Mouse (Mus musculus) heart, adult 2 months (tissue): Measurements from ENCODE around the gene Glipr2.

Experiments used
- CTCF ChIP-seq: fragments of 200-600 bp; IDR thresholded peaks from 2 replicates; pipeline ENCODE4 v1.8.1; 2022; ENCODE audit warnings: antibody characterized with exemption, mild to moderate bottlenecking, moderate library complexity
- POLR2A ChIP-seq: fragments of 200-500 bp; IDR thresholded peaks from 2 replicates; pipeline ENCODE4 v1.6.1; 2011; ENCODE audit warnings: mild to moderate bottlenecking, low read depth, low read length, control low read depth; ENCODE audit not compliant: insufficient read depth

DNA sequence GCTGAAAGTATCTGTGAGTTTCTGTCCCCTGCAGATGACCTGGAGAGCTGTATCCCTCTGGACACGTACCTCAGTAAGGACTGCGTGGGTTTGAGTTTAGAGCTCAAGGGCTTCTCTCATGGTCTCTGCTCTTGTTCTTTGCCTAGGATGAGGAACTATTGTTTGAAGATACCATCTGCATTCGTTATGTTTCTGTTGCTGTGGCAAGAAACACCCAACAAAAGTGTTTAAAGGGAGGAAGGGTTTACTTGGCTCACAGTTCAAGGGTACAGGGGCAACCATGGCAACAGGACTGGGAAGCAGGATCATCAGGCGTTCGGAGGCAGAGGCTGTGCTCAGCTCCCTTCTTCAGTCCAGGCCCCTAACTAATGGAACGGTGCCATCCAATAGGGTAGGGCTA lies 32.1 kb upstream of the Glipr2 start:
- no peak for TF ChIP-seq CTCF
- TF ChIP-seq POLR2A, result no peak
